Mouse (Mus musculus) forelimb bud, embryonic 11.5 days (tissue): ENCODE measurements at regions not wholly inside any gene's neighbourhood (a gene's known extent, or its start where the extent isn't known, plus 50 kb on each side); places are given as distances from the start of the nearest gene placed in this dataset.

Experiments
- DNase-seq: peaks from one replicate; pipeline ENCODE4 v3.0.0-alpha.2; 2012; ENCODE audit warnings: low read depth, low spot score

- DNase-seq: no peak
These were observed 371.3 kb upstream of the Dynlrb2 start for GRCm38 (mm10) chr8:116133503-116133902.

DNA sequence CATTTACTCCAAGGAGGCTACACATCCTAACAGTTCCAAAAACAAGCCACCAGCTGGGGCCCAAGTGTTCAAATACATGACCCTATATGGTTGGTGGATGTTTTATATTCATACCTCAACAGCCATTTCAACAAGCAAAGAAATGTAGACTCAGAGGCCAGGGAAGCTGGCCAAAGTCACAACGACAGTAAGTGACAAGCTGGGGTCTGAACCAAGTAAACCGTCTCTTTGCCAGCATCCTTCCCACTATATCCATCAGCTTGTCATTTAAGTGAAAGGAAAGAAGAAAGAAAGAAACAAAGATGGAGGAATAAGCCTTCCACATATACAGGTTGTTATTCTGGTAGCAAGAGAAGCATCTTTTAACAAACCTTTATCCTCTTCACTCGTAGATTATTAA is 371.7 kb upstream of the Dynlrb2 start:
- no peak for DNase-seq

DNA sequence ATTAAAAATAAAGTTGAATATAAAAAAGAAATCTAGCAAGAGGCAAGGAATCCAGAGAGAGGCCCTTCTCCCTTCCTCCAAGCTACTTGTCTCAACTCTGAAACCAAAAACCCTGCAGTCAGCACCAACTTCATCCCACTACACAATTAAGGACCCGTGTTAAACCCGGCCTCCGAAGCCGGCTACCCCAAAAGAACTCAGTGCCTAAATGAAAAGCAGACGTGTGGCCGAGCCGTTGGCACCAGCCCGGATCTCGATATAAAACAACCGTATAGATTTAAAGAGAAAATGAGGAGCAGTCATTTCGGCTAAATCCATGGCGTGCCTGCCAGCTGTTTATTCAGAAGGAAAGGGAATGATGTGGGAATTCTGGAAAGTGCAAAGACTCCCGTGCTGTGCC is 384.7 kb upstream of the Dynlrb2 start:
- DNase-seq: peak; percentile 26

DNA sequence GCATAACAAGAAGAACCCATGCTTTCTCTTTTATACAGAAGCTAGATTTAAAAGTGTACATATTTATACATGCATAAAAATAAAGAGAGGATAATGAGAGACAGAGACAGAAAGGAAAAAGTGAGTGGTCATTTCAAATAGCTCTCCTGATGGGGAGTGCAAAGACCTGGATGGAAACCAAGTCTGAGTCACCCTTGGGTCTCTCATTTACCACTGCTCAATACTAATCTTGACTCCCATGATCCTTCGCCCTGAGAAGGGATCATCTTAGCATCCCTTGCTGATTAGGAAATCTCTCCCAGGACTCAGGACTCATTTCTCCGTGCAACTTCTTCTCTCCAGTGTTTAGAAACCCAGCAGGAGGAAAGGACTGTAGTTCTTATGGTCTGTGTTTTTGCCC is 386.9 kb upstream of the Dynlrb2 start:
- no peak for DNase-seq

- no peak for DNase-seq
These were observed 388.1 kb upstream of the Dynlrb2 start for GRCm38 (mm10) chr8:116116625-116117024.

- no peak for DNase-seq
These were observed 388.9 kb upstream of the Dynlrb2 start for GRCm38 (mm10) chr8:116115811-116116372.

- no peak for DNase-seq
These were observed 389.8 kb upstream of the Dynlrb2 start for GRCm38 (mm10) chr8:116114978-116115377.

GRCm38 (mm10) chr8:116114502-116114901 is 390.3 kb upstream of the Dynlrb2 start:
- no peak for DNase-seq

GRCm38 (mm10) chr8:116111168-116111567 is 393.6 kb upstream of the Dynlrb2 start:
- DNase-seq: no peak

DNA sequence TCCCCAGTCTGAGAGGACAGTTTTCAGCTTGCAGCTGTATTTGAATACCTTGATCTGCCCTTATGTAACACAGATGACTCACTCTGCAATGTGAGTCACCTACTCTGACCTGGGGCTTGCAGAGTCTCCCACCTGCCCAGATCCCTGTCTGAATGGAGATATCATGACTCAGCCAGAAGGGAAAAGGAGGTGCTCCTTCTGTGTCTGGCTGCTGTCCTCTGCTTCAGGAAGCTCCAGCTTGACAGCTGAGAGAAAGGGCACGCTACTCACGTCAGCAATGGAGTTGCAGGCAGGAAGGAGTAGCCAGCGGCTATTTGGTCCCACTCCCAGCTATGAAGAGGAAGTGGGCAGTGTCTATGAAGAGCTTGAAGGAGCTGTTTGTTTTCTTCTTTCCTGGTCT is 389.1 kb upstream of the Maf start:
- no peak for DNase-seq

DNA sequence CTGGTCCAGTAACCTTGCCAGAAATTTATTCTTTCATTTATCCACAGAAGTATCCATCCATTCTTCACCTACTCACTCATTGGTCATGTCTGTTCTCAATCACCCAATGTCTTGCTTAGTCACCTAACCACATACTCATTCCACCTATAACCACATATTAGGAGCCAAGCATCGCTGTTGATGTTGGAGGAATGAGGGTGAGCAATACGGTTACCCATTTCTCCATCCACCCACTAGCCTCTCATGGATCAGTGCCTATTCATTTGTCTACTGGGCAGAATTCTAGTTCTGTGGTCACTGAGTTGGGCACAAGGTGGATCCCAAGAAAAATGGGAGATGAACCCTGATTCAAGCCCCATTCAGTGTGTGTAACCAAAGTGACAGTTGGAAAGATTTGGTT is 375.6 kb upstream of the Maf start:
- no peak for DNase-seq

- no peak for DNase-seq
These were observed 371.3 kb upstream of the Maf start for GRCm38 (mm10) chr8:116078849-116079407.

DNA sequence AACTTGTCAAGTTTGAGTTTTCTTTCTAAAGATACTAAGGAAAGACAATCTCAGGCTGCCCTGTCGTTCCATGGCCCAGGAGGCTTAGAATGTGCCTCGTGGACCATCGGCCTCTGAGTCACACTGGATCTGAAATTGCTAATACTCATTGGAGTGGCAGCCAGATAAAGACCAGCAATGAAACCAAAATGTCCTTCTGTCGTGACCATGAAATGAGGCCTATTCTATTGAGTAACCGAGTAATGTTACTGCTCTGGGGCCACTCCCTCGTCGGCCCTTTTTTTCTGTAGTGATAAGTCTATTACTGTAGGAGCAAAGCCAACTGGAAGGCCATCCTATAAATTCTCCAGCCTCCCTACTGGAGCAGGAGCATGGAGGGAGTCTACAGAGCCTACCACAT is 363.9 kb upstream of the Maf start:
- DNase-seq: no peak

GRCm38 (mm10) chr8:116069538-116069937 is 361.9 kb upstream of the Maf start:
- DNase-seq: no peak

GRCm38 (mm10) chr8:116067978-116068375 is 360.4 kb upstream of the Maf start:
- DNase-seq: no peak

DNA sequence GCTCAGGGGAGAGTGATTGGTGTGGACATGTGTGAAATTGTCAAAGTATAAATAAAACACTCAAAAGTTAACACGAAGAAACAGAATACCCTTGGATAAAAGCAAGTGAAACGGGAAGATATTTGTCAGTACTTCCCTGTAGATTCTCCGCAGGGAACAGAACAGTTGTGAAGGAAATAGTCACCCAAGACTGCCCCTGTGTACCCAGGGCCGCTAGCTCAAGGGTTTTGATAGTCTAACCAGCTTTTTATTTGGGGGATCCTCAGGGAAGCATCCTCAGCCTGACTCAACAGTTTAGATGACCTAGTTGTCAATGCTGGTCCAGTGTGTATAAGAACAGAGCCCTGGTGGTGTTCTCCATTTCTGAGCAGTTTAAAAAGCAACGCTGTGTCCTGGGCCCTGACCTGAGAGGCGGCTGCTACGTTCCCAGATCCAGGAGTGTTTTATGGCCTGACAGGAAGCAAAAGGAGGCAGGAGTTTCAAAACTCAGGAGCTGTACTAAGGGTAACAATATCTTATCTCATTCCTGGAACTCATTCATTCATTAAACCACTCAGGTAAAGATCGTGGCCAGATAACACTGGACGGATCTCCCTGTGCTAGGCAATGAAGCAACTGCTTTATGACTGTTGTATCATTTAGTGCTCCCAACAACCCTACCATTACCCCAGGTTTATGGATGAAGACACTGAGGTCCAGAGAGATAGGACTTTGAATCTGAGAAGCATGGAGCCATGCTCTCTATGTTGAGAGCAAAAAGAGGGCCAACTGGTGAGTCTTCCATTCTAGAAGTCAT is 359.8 kb upstream of the Maf start:
- no peak for DNase-seq

GRCm38 (mm10) chr8:116065871-116066270 is 358.3 kb upstream of the Maf start:
- no peak for DNase-seq

- no peak for DNase-seq
These were observed 357.7 kb upstream of the Maf start for GRCm38 (mm10) chr8:116065327-116065726.

GRCm38 (mm10) chr8:116064562-116064961 is 357.0 kb upstream of the Maf start:
- no peak for DNase-seq

- DNase-seq: no peak
These were observed 355.9 kb upstream of the Maf start for GRCm38 (mm10) chr8:116063541-116063940.

- DNase-seq: peak; percentile 5
These were observed 345.9 kb upstream of the Maf start for GRCm38 (mm10) chr8:116053483-116053882.

- no peak for DNase-seq
These were observed 345.4 kb upstream of the Maf start for GRCm38 (mm10) chr8:116053043-116053442.

- no peak for DNase-seq
These were observed 340.9 kb upstream of the Maf start for GRCm38 (mm10) chr8:116048480-116048879.
